Mouse (Mus musculus) forebrain, postnatal 0 days (tissue): ENCODE results near the gene Pagr1b. TPM values are rescaled to one million over a fixed set of nuclear protein-coding genes. Genes with fewer than 3 reads are reported as not detected.

Source experiments
- ATAC-seq: fragments of 200-750 bp; cut with Nextera tagmentation; 2 replicates; pipeline ENCODE4 v1.8.0; 2017; ENCODE audit warnings: mild to moderate bottlenecking, moderate library complexity
- DNase-seq: peaks from one replicate; pipeline ENCODE4 v3.0.0-alpha.2; 2015
- H3K27ac ChIP-seq: fragments of 300-500 bp; sonication (generic); 2 replicates; pipeline ENCODE4 v1.5.1; 2014; ENCODE audit warnings: low read depth, mild to moderate bottlenecking, antibody characterized with exemption, low read length, moderate library complexity, mixed read lengths
- H3K27me3 ChIP-seq: fragments of 300-500 bp; sonication (generic); 2 replicates; pipeline ENCODE4 v1.6.1; 2014; ENCODE audit warnings: mild to moderate bottlenecking, low read length, mixed read lengths; ENCODE audit not compliant: insufficient read depth
- H3K36me3 ChIP-seq: fragments of 300-500 bp; sonication (generic); 2 replicates; pipeline ENCODE4 v1.6.1; 2014; ENCODE audit warnings: mild to moderate bottlenecking, moderate library complexity; ENCODE audit not compliant: insufficient read depth
- H3K4me1 ChIP-seq: fragments of 300-500 bp; sonication (generic); 2 replicates; pipeline ENCODE4 v1.6.1; 2014; ENCODE audit warnings: antibody characterized with exemption; ENCODE audit not compliant: insufficient read depth
- H3K4me2 ChIP-seq: fragments of 300-500 bp; sonication (generic); 2 replicates; pipeline ENCODE4 v1.6.1; 2014; ENCODE audit warnings: low read depth, mild to moderate bottlenecking, moderate library complexity
- H3K4me3 ChIP-seq: fragments of 300-500 bp; sonication (generic); 2 replicates; pipeline ENCODE4 v1.5.1; 2014; ENCODE audit warnings: low read depth, low read length, mixed read lengths
- H3K9ac ChIP-seq: fragments of 300-500 bp; sonication (generic); 2 replicates; pipeline ENCODE4 v1.6.1; 2014; ENCODE audit warnings: mild to moderate bottlenecking
- H3K9me3 ChIP-seq: fragments of 300-500 bp; sonication (generic); 2 replicates; pipeline ENCODE4 v1.6.1; 2016; ENCODE audit warnings: low read length
- CTCF ChIP-seq: sonication (generic); IDR thresholded peaks from 2 replicates; pipeline ENCODE4 v1.5.1; 2016; ENCODE audit warnings: antibody characterized with exemption, control low read depth, low read depth
- WGBS: fragments of 180-500 bp; shearing (Covaris S2); extraction: QIAGEN DNeasy Blood & Tissue Kit; methylation state at CpG from one replicate; pipeline ENCODE4 v1.1.7; 2014; 5-methylcytosine and 5-hydroxymethylcytosine counted together
- polyA plus RNA-seq: library from polyadenylated mRNA; unstranded; fragments of >200 nt; fragmentation: Nextera tagmentation; extraction: Ambion mirVana; gene quantifications from 2 replicates; pipeline ENCODE4 v1.2.1, GENCODE M21; 2015
- total RNA-seq: library from RNA; depleted of rRNA; stranded (reverse); fragments of >200 nt; gene quantifications from 2 replicates; pipeline ENCODE4 v1.2.3, GENCODE M21; 2014; rRNA removed

The Pagr1b gene
- total RNA-seq (3.8 TPM in 1 of 2 replicates, not detected in the other), polyA plus RNA-seq (1.0 TPM in 1 of 2 replicates, not detected in the other)

DNA sequence TGATC is at the start of gene Pagr1b:
TSS of gene Pagr1b (minus strand) at position 4 of the 5 bp plus-strand sequence.
- no peak for TF ChIP-seq CTCF
- peak within 1 kb of the TSS; percentile 87 for H3K27ac ChIP-seq
- peak within 1 kb of the TSS; percentile 80 for H3K9ac ChIP-seq
- DNase-seq (no peak), ATAC-seq (no peak)
- H3K4me2 ChIP-seq, result peak within 1 kb of the TSS; percentile 94
- H3K9me3 ChIP-seq, result no peaks in the 10 kb centered on the region
- peaks cover 21% of the 10 kb centered on the region; the same call in 1 of the 2 replicates for H3K36me3 ChIP-seq
- peaks cover 35% of the 10 kb centered on the region for H3K4me1 ChIP-seq
- peak within 1 kb of the TSS; percentile 46 for H3K4me3 ChIP-seq
- H3K27me3 ChIP-seq, result no peaks in the 10 kb centered on the region

DNA sequence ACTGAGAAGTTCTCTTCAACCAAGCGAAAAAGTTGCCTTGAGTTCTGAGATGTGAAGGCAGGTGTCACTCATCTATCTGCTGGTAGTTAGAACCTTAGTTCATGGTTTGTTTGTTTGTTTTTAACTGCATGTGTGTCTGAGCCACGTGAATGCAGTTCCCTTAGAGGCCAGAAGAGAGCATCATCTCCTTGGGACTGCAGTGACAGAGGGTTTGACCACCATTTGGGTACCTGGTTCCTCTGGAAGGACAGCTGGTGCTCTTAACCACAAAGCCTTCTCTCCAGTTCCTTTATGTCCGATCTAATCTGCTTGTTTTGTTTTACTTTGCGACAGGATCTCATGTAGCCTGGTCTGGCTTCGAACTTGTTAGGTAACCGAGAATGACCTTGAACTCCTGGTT is 49.3 kb upstream of the Pagr1b start:
- no peak for ATAC-seq
- Histone ChIP-seq H3K4me1 (no peaks in the 10 kb centered on the region), H3K9ac (no peak overlapping the region), H3K27me3 (no peaks in the 10 kb centered on the region; the same call in 1 of the 2 replicates), H3K4me2 (no peak overlapping the region), H3K36me3 (no peaks in the 10 kb centered on the region), H3K4me3 (no peak overlapping the region), H3K27ac (no peak overlapping the region), H3K9me3 (no peaks in the 10 kb centered on the region)
- no peak for DNase-seq
- TF ChIP-seq CTCF, result no peak
- 90% methylated on average over 6 of the region's 6 CpGs for WGBS

DNA sequence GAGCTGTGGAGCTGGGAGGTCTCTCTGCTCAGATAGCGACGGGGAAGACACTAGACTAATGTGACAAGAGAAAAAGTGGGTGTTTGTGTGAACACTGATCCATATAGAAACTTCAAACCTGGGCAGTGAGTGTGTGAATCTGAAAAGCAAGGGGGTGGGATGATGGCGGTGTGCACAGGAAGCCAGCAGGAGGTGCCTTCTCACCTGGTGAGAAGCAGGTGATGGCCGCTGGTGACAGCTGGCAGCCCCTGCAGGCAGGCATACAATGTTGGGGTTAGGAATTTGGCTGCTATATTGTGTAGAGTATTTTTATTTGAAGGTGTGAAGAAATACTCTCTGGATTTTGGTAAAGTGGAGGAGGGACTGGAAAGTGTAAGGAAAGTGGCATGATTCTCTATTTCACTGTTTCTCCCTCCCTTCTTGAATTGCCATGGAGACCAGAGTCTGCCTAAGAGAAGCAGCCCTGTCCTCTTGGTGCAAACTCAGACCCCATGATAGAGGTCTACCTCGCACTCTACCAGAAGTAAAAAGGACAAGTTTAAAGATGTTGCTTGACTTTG is 38.8 kb upstream of the Pagr1b start:
- no peaks in the 10 kb centered on the region for H3K9me3 ChIP-seq
- H3K4me1 ChIP-seq, result no peaks in the 10 kb centered on the region
- no peak for TF ChIP-seq CTCF
- H3K27ac ChIP-seq, result no peak overlapping the region
- H3K4me2 ChIP-seq, result no peak overlapping the region
- no peak overlapping the region for H3K9ac ChIP-seq
- 72% methylated on average over 5 of the region's 5 CpGs for WGBS
- DNase-seq, result no peak
- no peaks in the 10 kb centered on the region for H3K36me3 ChIP-seq
- no peak for ATAC-seq
- no peak overlapping the region for H3K4me3 ChIP-seq
- H3K27me3 ChIP-seq, result no peaks in the 10 kb centered on the region

DNA sequence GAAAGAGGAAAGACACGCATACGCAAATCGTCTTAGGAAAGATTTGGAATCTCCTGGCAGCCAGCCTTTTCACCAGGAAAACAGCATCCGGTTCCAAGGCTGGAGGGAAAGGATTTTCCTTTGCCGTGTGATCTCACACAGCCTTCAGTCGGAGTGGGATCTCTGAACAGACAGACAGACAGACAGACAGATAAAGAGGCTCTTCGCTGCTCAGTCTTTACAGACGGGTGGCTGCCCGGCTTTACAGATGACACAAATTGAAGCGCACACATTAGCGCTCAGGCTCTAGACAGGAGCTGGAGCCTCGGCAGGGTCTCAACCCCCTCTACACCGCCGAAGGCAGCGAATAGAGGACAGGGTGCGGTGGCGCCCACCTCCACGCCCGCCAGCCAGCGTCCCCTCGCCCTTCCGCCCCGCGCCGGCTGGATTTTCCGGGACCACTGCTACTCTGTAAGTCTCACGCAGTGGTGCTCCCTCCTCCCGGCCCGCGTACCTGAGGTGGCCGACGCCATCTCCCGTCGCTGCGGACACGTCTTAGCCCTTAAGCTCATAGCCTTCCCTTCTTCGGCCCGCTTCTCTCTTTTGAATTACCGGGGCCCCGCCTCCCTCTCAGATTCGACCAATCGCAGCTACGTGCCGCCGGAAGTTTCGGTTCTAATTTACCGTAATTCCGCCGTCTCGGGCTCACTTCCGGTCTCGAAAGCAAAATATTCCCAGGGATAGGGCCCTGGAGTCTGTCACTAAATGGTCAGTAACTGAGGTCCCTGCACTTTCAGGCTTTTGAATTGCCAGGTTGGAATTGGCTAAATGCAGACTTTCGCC is 25.8 kb upstream of the Pagr1b start, which contains the start of gene Kif22:
TSS of gene Kif22 (minus strand) at position 621 of the 822 bp plus-strand sequence.
- H3K9me3 ChIP-seq, result no peaks in the 10 kb centered on the region
- H3K27ac ChIP-seq, result 0 out of 2 replicates have a peak within 1 kb of the TSS, but pooled peaks have one; percentile 66
- peaks cover 5% of the 10 kb centered on the region; the same call in 1 of the 2 replicates for H3K4me1 ChIP-seq
- peak within 1 kb of the TSS; percentile 97 for H3K4me2 ChIP-seq
- TF ChIP-seq CTCF, result no peak
- no peaks in the 10 kb centered on the region for H3K36me3 ChIP-seq
- peak within 1 kb of the TSS; percentile 65 for H3K4me3 ChIP-seq
- peak; percentile 91 for ATAC-seq
- under 1% methylated on average over 53 of the region's 53 CpGs for WGBS
- no peaks in the 10 kb centered on the region for H3K27me3 ChIP-seq
- DNase-seq, result peak; percentile 92
- H3K9ac ChIP-seq, result peak within 1 kb of the TSS; percentile 52

DNA sequence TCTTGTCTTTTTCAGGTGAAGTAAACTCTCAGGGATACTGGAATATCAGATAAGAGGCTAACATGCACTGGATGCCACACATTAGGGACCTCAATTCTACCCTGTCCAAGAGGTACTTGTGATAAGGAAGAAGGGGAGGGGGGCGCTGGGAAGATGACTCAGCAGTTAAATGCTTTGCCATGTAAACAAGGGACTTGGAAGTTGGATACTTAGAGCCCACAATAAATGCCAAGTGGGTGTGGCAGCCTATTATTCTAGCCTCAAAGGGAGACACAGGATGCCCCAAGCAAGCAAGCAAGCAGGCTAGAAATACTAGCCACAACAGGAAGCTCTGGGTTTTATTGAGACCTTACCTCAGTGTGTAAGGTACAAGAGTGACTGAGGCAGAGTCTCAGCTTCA is 15.0 kb upstream of the Pagr1b start:
- 90% methylated on average over 1 of the region's 1 CpGs for WGBS
- no peak for ATAC-seq
- Histone ChIP-seq H3K27me3 (no peaks in the 10 kb centered on the region), H3K27ac (no peak overlapping the region), H3K4me2 (no peak overlapping the region), H3K36me3 (no peaks in the 10 kb centered on the region), H3K9ac (no peak overlapping the region), H3K4me1 (0 out of 2 replicates have a peak, but pooled peaks cover 6% of the 10 kb centered on the region), H3K9me3 (no peaks in the 10 kb centered on the region), H3K4me3 (no peak overlapping the region)
- TF ChIP-seq CTCF, result no peak
- no peak for DNase-seq

DNA sequence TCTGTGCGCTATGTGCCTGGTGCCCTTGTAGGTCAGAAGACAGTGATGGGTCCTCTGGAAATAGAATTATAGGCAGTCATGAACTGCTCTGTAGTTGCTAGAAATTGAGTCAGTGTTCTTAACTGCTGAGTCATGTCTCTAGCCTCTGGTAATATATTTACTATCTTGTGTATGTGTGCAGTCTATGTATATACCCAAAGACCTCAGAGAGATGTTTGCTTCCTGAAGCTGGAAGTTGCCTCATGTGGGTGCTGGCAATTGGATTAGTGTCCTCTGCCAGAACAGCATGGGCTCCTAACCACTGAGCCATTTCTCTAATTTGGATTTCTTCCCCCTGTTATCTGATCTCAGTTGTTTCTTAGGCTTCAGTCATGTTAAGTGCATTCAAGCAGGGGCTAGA is 13.9 kb upstream of the Pagr1b start:
- Histone ChIP-seq H3K36me3 (no peaks in the 10 kb centered on the region), H3K4me3 (no peak overlapping the region), H3K4me2 (no peak overlapping the region), H3K9ac (no peak overlapping the region), H3K4me1 (0 out of 2 replicates have a peak, but pooled peaks cover 6% of the 10 kb centered on the region), H3K9me3 (no peaks in the 10 kb centered on the region), H3K27me3 (no peaks in the 10 kb centered on the region), H3K27ac (no peak overlapping the region)
- ATAC-seq, result no peak
- no peak for TF ChIP-seq CTCF
- WGBS, result 98% methylated on average over 1 of the region's 1 CpGs
- DNase-seq, result no peak

DNA sequence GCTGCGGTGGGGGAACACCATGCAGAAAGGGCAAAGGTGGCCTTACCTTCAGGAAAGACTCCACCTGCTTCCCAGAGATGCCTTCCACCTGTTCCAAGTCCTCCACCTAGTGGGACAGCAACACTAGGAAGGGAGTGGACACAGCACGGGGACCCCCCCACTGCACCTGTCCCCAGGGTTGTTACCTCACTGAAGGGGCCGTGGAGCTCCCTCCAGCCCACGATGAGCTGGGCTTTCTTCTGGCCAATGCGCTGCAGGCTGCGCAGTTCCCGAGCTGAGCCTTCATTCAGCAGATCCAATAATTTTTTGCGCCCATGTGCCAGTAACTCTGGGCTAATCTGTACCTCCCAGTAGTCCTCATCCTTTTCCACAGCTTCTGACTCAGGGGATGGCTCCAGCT is 11.6 kb upstream of the Pagr1b start:
- no peak for ATAC-seq

More for the DNA sequence above, 11.6 kb upstream of the Pagr1b start:
- H3K27me3 ChIP-seq, result no peaks in the 10 kb centered on the region
- H3K4me2 ChIP-seq, result peak overlapping the region; percentile 87
- H3K9ac ChIP-seq, result peak overlapping the region; percentile 52
- DNase-seq, result peak; percentile 15
- no peak for TF ChIP-seq CTCF
- H3K4me3 ChIP-seq, result peak overlapping the region; percentile 97
- H3K36me3 ChIP-seq, result peaks cover 8% of the 10 kb centered on the region
- H3K4me1 ChIP-seq, result peaks cover 22% of the 10 kb centered on the region
- no peaks in the 10 kb centered on the region for H3K9me3 ChIP-seq
- peak overlapping the region; percentile 99 for H3K27ac ChIP-seq
- WGBS, result 43% methylated on average over 8 of the region's 8 CpGs
